Mouse (Mus musculus) gastrocnemius, postnatal 10 days (tissue): ENCODE results near the gene Manba. TPM values are rescaled to one million over a fixed set of nuclear protein-coding genes. Genes with fewer than 3 reads are reported as not detected.

Experiments used
- total RNA-seq, 2 experiments: library from RNA; stranded (reverse); gene quantifications; 2 replicates each; pipeline ENCODE4 v1.2.3; 2021

Gene Manba
- total RNA-seq, 2 experiments from 2014 or later, result 6.8 to 12.8 TPM

Other genes with a start within 250 kb of the Manba start
- gene Bdh2, start 204.4 kb upstream of the Manba start, total RNA-seq, result 1 to 10 TPM; 4.4 to 5.6 TPM
- 1 to 10 TPM in 1 of 2 experiments, under 1 TPM in 1; 0.23 to 7.5 TPM for gene Slc9b2, start 177.9 kb upstream of the Manba start, total RNA-seq
- gene Slc9b1, start 137.6 kb upstream of the Manba start, total RNA-seq, result not detected
- gene Cisd2, start 61.7 kb upstream of the Manba start, total RNA-seq, result 10 to 100 TPM; 21.3 to 21.8 TPM
- gene Ube2d3, start 47.5 kb upstream of the Manba start, total RNA-seq, result 100 to 1,000 TPM; 340 to 341 TPM
- gene Nfkb1, start 205.9 kb downstream of the Manba start, total RNA-seq, result 10 to 100 TPM; 23.5 to 28.7 TPM